Mouse (Mus musculus): ENCODE data around the gene Krba1. TPM values are rescaled to one million over a fixed set of nuclear protein-coding genes. Genes with fewer than 3 reads are reported as not detected.

The Krba1 gene
- polyA plus RNA-seq, 1 experiment from 2014 or later: 22.9 TPM

GRCm38 (mm10) chr6:48452771-48453170 lies 57.4 kb downstream of the Krba1 start:
- Histone ChIP-seq H3K4me2 (ENCODE audit: low read depth) (no peak overlapping the region), H3K36me3 (ENCODE audit: control insufficient read depth, insufficient read depth, low read length) (no peaks in the 10 kb centered on the region), H3K9me3 (ENCODE audit: control insufficient read depth, low read length) (no peaks in the 10 kb centered on the region), H3K9ac (ENCODE audit: low read length) (no peak overlapping the region), H3K27ac (ENCODE audit: low read depth, low read length) (no peak overlapping the region), H3K4me1 (ENCODE audit: control insufficient read depth, insufficient read depth, low read length) (no peaks in the 10 kb centered on the region), H3K4me3 (ENCODE audit: low read depth, low read length) (no peak overlapping the region), H3K27me3 (ENCODE audit: control insufficient read depth, insufficient read depth, low read length) (no peaks in the 10 kb centered on the region)
- DNase-seq (ENCODE audit: low spot score) (no peak), ATAC-seq (ENCODE audit: insufficient read depth, low FRiP score, low TSS enrichment) (no peak)
- 71% methylated on average over 3 of the region's 3 CpGs for WGBS

- ATAC-seq (ENCODE audit: insufficient read depth, low FRiP score, low TSS enrichment): no peak
- Histone ChIP-seq H3K4me2 (ENCODE audit: low read depth) (no peak overlapping the region), H3K9ac (ENCODE audit: low read length) (no peak overlapping the region), H3K36me3 (ENCODE audit: control insufficient read depth, insufficient read depth, low read length) (no peaks in the 10 kb centered on the region), H3K27me3 (ENCODE audit: control insufficient read depth, insufficient read depth, low read length) (no peaks in the 10 kb centered on the region), H3K9me3 (ENCODE audit: control insufficient read depth, low read length) (no peaks in the 10 kb centered on the region), H3K27ac (ENCODE audit: low read depth, low read length) (no peak overlapping the region), H3K4me1 (ENCODE audit: control insufficient read depth, insufficient read depth, low read length) (no peaks in the 10 kb centered on the region), H3K4me3 (ENCODE audit: low read depth, low read length) (no peak overlapping the region)
- DNase-seq (ENCODE audit: low spot score): no peak
- WGBS: 91% methylated on average over 13 of the region's 13 CpGs
Observed at GRCm38 (mm10) chr6:48464966-48465679, 69.7 kb downstream of the Krba1 start.

GRCm38 (mm10) chr6:48466715-48467114 lies 71.3 kb downstream of the Krba1 start:
- Histone ChIP-seq H3K4me3 (ENCODE audit: low read depth, low read length) (no peak overlapping the region), H3K27me3 (ENCODE audit: control insufficient read depth, insufficient read depth, low read length) (no peaks in the 10 kb centered on the region), H3K27ac (ENCODE audit: low read depth, low read length) (no peak overlapping the region), H3K9ac (ENCODE audit: low read length) (peak overlapping the region; percentile 4; the same call in 1 of the 2 replicates), H3K36me3 (ENCODE audit: control insufficient read depth, insufficient read depth, low read length) (no peaks in the 10 kb centered on the region), H3K9me3 (ENCODE audit: control insufficient read depth, low read length) (no peaks in the 10 kb centered on the region), H3K4me1 (ENCODE audit: control insufficient read depth, insufficient read depth, low read length) (no peaks in the 10 kb centered on the region), H3K4me2 (ENCODE audit: low read depth) (no peak overlapping the region)
- ATAC-seq (ENCODE audit: insufficient read depth, low FRiP score, low TSS enrichment) (no peak), DNase-seq (ENCODE audit: low spot score) (no peak)
- WGBS: 39% methylated on average over 6 of the region's 6 CpGs

GRCm38 (mm10) chr6:48467490-48467889 lies 72.1 kb downstream of the Krba1 start:
- Histone ChIP-seq H3K4me2 (ENCODE audit: low read depth) (no peak overlapping the region), H3K9ac (ENCODE audit: low read length) (no peak overlapping the region), H3K4me3 (ENCODE audit: low read depth, low read length) (no peak overlapping the region), H3K4me1 (ENCODE audit: control insufficient read depth, insufficient read depth, low read length) (no peaks in the 10 kb centered on the region), H3K27me3 (ENCODE audit: control insufficient read depth, insufficient read depth, low read length) (no peaks in the 10 kb centered on the region), H3K9me3 (ENCODE audit: control insufficient read depth, low read length) (no peaks in the 10 kb centered on the region), H3K36me3 (ENCODE audit: control insufficient read depth, insufficient read depth, low read length) (no peaks in the 10 kb centered on the region), H3K27ac (ENCODE audit: low read depth, low read length) (no peak overlapping the region)
- 79% methylated on average over 7 of the region's 7 CpGs for WGBS
- ATAC-seq (ENCODE audit: insufficient read depth, low FRiP score, low TSS enrichment) (no peak), DNase-seq (ENCODE audit: low spot score) (no peak)

Small RNA genes within 50 kb of the gene (microRNA-seq; reads per million reads assigned to microRNA genes)
- not detected for gene Gm24325

Other genes starting within 250 kb of the Krba1 start
- 11.4 and 14.4 TPM in 2 replicates for gene Zfp467, start 50.2 kb downstream of the Krba1 start, polyA plus RNA-seq (2014; fragmentation: Nextera tagmentation; extraction: Ambion mirVana)
- gene Sspo, start 52.6 kb downstream of the Krba1 start, polyA plus RNA-seq (2014; fragmentation: Nextera tagmentation; extraction: Ambion mirVana): 0.15 and 0.34 TPM in 2 replicates
- gene Atp6v0e2, start 142.0 kb downstream of the Krba1 start, polyA plus RNA-seq (2014; fragmentation: Nextera tagmentation; extraction: Ambion mirVana): 59.7 and 70.8 TPM in 2 replicates
- gene Lrrc61, start 159.2 kb downstream of the Krba1 start, polyA plus RNA-seq (2014; fragmentation: Nextera tagmentation; extraction: Ambion mirVana): 15.7 and 18.7 TPM in 2 replicates
- 1.6 and 2.8 TPM in 2 replicates for gene Rarres2, start 177.2 kb downstream of the Krba1 start, polyA plus RNA-seq (2014; fragmentation: Nextera tagmentation; extraction: Ambion mirVana)
- gene Gm45021, start 194.0 kb downstream of the Krba1 start, polyA plus RNA-seq (2014; fragmentation: Nextera tagmentation; extraction: Ambion mirVana): not detected in 2 replicates
- gene Repin1, start 198.3 kb downstream of the Krba1 start, polyA plus RNA-seq (2014; fragmentation: Nextera tagmentation; extraction: Ambion mirVana): 39.8 and 47.5 TPM in 2 replicates
- gene Gm44965, start 198.4 kb downstream of the Krba1 start, polyA plus RNA-seq (2014; fragmentation: Nextera tagmentation; extraction: Ambion mirVana): not detected in 2 replicates
- 9.3 and 11.0 TPM in 2 replicates for gene Zfp775, start 206.5 kb downstream of the Krba1 start, polyA plus RNA-seq (2014; fragmentation: Nextera tagmentation; extraction: Ambion mirVana)
- 1.6 TPM in 2 replicates for gene AI854703, start 231.2 kb downstream of the Krba1 start, polyA plus RNA-seq (2014; fragmentation: Nextera tagmentation; extraction: Ambion mirVana)